Mouse (Mus musculus) gastrocnemius, adult 2 months (tissue): ENCODE measurements at regions not wholly inside any gene's neighbourhood (a gene's known extent, or its start where the extent isn't known, plus 50 kb on each side); places are given as distances from the start of the nearest gene placed in this dataset.

Source experiments
- DNase-seq: peaks from one replicate; pipeline ENCODE4 v3.0.0; 2022
- H3K27ac ChIP-seq: fragments of 200-600 bp; 2 replicates; pipeline ENCODE4 v1.8.1; 2022; ENCODE audit warnings: mild to moderate bottlenecking
- H3K4me3 ChIP-seq: fragments of 200-600 bp; 2 replicates; pipeline ENCODE4 v1.8.1; 2022; ENCODE audit warnings: mild to moderate bottlenecking, moderate library complexity
- CTCF ChIP-seq: fragments of 200-600 bp; IDR thresholded peaks from 2 replicates; pipeline ENCODE4 v1.8.1; 2022; ENCODE audit warnings: antibody characterized with exemption, mild to moderate bottlenecking, moderate library complexity
- intact Hi-C: fragments of 180-260 bp; cut with DNase I; formaldehyde crosslinking; loops from one replicate; pipeline ENCODE4 v1.15.1; 2025

DNA sequence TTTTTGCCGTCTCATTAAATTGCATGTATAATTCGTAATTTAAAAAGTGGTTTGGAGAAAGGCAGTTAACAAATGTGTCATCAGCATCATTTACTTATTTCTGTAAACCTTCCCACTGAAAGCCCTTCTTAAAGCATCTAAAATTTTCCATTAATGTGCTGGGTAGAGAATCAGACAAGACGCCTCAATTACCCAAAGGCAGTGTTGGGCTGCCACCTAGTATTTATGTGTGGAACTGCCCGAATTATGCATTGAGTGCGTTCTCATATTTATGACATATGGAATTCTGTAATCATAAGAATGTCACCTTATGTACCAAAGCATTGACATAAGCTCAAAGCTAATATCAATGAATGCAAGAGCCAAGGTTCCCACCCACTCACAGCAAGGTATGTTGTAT, 300.7 kb downstream of the Pax3 start:
- no peak overlapping the region for H3K27ac ChIP-seq
- intact Hi-C loops, result no loop called here

DNA sequence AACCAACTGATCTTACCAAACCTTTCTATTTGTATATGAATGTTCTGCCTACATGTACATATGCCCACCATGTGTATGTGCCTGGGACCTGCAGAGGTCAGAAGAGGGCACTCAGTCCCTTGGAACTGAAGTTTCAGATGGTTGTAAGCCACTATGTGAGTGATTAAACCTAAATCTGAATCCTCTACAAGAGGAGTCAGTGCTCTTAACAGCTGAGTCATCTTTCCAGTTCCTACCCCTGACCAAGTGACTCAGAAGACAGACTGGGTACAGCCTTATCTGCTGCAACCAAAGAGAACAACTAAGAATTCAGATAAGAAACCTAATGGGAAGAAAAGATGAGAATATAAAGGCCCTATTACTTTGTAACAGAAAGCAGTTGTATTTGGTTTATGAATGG, 317.9 kb downstream of the Pax3 start:
- intact Hi-C loops, result no loop called here
- no peak for TF ChIP-seq CTCF
- Histone ChIP-seq H3K4me3 (no peak overlapping the region), H3K27ac (no peak overlapping the region)
- no peak for DNase-seq

More for the DNA sequence above, 300.7 kb downstream of the Pax3 start:
- no peak for DNase-seq
- H3K4me3 ChIP-seq, result no peak overlapping the region
- peak; percentile 38 for TF ChIP-seq CTCF

DNA sequence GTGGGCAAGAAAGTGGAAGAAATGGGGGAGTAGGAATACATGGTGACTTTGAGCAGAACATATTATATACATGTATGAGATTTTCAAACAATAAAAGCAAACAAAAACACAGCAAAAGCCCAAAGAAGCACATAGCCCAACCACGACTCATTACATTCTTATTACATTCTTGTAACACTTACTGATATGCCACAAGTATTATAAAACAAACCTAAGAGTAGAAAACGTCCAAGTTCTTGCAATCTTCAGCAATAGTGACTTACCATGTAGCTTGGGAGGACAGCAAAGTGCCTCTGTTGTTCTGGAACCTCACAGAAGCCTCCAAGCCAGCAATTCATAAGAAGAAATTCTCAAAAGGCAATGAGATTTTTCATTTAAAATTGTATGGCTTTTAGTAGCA, 326.8 kb downstream of the Pax3 start:
- Histone ChIP-seq H3K4me3 (no peak overlapping the region), H3K27ac (no peak overlapping the region)
- intact Hi-C loops, result no loop called here
- no peak for TF ChIP-seq CTCF
- no peak for DNase-seq

DNA sequence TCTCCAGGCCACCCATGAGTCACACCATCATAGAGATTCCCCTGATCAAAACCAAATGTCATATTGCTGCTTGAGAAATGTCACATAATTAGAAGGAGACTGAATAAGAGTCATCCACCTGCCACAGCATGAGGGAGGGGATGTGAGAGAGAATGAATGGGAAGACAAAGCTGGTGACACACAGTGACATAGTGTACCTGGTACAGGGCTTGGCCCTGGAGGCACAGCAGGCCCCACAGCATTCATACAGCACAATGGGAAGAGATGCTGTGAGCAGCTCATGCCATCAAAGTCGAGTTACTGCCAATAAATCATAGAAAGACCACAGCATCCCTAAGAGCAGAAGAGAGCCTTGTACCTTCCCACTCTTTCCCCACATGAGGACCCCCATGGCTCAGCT, 327.8 kb downstream of the Pax3 start:
- intact Hi-C loops, result no loop called here
- TF ChIP-seq CTCF, result no peak
- DNase-seq, result no peak
- no peak overlapping the region for H3K4me3 ChIP-seq
- no peak overlapping the region for H3K27ac ChIP-seq

DNA sequence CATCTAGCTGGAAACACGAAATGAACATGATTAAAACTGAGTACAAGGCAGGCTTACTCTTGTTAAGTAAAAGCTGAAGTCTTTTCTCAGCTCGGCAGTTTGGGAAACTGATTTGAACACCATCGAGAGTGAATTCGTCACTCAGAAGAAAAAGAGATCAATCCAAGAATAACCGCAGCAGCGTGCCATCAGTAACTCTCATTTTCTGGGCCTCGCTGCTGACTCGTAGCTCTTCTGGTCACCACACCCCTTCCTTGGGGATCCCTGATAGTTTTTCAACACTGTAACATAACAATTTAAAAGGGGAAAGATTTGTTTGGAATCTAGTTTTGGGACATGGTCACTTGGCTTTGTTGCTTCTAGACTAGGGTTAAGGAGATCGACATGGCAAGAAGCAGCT, 337.0 kb downstream of the Pax3 start:
- Histone ChIP-seq H3K27ac (no peak overlapping the region), H3K4me3 (no peak overlapping the region)
- TF ChIP-seq CTCF, result no peak
- no peak for DNase-seq
- intact Hi-C loops, result no loop called here

DNA sequence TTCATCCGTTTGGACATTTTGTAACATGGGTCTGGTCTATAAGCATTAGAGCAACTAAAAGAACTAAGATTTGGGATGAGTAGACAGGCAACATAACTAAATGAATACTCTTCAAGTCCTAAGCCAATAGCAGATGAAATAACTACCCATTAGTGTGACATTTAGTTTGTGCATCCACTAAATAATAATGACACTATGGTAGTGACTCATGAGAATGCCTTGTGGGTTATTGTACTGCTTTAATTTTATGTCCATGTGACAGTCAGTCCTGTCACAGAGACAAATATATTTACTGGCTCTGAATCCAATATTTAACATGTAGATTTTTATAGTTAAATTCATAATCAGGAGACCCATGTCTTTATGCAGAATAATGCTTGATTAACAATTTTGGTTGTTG, 339.5 kb upstream of the Epha4 start:
- no peak for DNase-seq
- Histone ChIP-seq H3K4me3 (no peak overlapping the region), H3K27ac (no peak overlapping the region)
- intact Hi-C loops, result no loop called here
- TF ChIP-seq CTCF, result no peak

DNA sequence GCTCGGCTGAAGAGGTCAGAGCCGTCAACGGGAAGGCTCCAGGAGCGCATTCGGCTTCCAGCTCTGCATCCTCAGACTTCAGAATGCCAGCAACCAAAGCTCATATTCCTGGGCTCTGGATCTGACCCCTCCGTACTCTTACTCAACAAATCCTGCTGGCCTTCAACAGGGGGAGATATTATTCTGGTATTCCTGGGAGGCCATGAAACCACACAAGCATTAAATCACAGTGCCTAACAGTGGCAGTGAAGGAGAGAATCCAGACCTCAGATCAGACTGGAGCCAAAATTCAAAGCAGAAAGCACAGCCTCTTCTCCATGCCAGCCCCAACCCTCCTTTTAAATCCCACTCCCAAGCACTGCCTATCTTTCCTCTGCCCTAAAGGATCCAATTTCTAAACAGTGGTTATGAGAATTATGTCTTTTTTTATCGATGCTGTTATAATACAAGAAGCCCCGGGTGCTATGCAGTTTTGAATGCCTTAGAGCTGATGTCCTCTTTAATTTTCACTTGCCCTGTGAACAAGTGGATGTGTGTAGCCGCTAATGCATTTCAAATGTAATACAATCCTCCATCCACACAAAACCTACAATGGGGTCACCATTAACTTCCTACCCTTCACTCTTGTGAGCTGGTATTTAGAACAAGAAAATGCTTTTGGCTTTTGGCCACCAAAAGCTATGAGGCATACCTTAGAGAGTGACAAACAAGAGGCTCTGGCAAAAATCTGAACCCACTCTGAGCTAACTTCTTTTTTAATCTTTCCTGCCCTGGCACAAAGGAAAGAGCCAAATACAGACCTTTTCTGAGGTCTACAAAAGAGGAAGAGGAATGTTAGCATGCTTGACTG, 333.1 kb upstream of the Epha4 start:
- no peak for DNase-seq
- intact Hi-C loops, result no loop called here
- no peak overlapping the region for H3K27ac ChIP-seq
- no peak for TF ChIP-seq CTCF
- H3K4me3 ChIP-seq, result no peak overlapping the region

DNA sequence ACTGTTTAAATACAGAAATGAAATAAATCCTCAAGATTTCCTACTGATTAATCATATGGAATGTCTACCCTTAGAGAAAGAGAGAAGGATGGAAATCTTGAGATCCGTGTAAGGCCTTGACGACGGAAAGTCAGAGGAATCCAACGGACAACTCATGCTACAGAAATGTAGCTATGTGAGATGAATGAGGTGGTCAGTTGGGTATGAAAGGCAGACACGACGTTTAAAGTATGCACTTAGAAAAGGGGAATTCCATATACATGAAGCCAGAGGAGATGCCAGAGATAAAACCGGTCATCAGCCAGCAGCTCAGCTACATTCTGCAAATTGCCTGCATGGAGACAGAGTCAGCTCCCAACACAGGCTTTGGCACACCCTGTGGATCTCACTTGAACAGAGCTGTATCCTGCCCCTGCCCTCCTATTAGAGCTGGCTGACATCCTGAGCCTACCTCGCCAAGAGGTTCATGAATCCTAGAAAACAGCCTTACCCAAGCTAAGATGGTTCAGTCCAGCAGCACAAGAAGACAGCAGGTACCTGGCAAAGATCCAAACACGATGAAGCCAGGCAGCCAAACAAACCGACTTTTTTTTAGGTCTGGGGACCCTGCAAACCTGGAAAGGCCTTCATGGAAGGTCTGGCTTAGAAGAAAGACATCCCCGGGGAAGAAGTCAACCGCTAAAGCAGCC, 331.3 kb upstream of the Epha4 start:
- H3K27ac ChIP-seq, result no peak overlapping the region
- no peak for DNase-seq
- H3K4me3 ChIP-seq, result no peak overlapping the region
- no peak for TF ChIP-seq CTCF
- intact Hi-C loops, result no loop called here

DNA sequence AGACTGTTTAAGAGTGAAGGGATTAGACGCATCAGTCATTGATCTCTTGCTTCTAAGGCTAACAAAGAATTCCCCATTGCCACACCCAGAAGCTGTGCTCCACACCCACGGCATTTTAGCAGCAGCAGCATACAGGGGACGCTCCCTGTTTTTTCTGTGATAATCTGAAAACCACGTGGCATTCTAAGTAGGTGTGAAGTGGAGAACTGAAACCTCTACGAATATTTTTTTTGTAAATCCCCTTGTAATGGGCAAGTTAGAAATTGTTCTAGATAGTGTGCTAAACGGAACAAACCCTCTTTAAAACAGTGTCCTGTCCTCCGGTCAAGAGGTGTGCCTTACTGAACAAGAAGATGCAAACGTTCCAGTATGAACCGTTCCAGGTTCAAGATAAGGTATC, 325.8 kb upstream of the Epha4 start:
- no peak overlapping the region for H3K4me3 ChIP-seq
- intact Hi-C loops, result no loop called here
- TF ChIP-seq CTCF, result no peak
- H3K27ac ChIP-seq, result no peak overlapping the region
- DNase-seq, result no peak

DNA sequence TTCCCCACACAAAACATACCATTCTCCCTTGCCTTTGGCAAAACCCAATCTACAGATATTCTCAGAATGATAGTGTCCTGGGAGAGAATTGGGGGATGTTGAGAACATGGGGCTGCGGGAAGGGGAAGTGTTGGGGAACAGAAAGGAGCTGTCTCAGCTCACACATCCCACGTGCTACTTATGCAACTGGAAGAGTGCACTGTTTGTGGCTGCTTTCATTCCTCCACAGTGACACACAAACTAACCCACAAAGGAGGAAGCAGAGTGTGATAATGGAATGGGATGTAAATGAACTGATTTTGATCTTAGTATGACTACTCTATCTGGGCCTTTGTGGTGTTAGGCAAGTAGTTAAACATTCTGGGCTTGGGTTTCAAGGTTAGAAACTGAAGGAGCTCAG, 317.3 kb upstream of the Epha4 start:
- TF ChIP-seq CTCF, result no peak
- intact Hi-C loops, result no loop called here
- Histone ChIP-seq H3K27ac (no peak overlapping the region), H3K4me3 (no peak overlapping the region)
- no peak for DNase-seq

DNA sequence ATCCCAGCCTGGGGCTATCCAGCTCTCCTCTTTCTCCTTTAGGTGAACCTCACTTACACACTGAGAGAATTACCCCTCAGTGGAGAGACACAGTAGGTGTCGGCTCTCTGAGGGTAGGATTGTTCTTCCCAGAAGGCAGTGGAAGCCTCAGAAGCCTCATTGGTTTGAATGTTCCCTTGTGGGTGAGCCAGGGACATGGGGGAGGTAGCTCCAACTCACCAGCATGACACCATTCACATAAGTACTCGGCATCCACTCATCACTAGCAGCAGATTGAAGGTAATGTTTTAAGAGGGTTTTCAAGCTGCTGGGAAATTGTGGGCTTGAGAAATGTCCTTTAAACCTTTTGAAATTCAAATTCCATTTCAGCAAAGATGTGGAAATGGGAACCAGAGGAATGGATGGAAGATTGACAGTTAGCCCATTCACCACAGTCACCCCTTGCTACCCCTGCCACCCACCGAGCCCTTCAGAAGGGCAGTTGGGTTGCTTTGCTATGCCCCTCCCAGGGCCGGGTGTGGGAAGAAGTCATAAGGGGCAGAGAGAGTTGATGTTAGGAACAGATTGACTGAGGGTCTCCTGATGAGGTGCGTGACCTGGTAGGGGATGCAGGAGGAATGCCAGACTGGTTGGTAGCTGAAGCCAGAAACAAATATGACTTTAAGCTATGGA, 310.0 kb upstream of the Epha4 start:
- H3K4me3 ChIP-seq, result no peak overlapping the region
- H3K27ac ChIP-seq, result no peak overlapping the region
- intact Hi-C loops, result no loop called here
- no peak for TF ChIP-seq CTCF
- DNase-seq, result no peak

DNA sequence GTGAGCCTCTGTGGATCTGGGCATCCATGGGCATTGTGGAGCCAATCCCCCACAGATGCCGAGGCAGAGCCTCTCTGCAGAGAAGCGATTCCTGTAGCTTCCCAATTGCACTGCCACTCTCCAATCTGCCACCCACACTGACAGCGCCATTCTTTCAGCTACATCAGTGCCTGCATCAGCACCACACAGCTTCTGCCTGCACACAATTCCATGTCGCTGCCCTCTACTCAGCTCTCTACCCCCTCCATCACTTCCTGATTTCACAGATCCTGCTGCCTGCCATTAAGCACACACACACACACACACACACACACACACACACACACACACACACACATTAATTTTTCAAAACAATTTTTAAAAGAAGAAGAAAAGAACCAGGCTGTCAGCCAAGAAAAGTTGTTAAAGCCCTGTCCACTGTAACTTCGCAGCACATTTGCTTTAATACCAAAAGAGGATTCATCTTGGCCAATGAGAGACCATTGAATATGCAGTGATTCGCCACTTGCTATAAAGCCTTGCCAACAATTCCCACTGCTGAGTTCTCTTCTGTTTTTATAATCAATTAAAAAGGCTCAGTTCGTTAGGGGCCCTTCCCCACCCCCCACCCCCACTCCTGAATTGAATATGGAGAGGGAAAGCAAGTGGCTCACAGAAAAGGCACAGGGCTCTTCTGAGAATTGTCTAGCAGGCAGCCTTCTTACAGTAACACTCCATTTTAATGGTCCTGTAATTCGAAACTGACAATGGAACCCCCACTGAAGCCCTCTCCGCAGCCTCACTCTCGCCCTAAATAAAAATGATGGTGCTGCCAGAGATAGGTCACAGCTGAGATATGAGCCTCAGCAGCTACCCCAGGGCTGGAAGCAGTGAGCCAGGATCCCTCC, 309.2 kb upstream of the Epha4 start:
- TF ChIP-seq CTCF, result no peak
- no peak overlapping the region for H3K4me3 ChIP-seq
- intact Hi-C loops, result no loop called here
- no peak overlapping the region for H3K27ac ChIP-seq
- DNase-seq, result no peak
